Mouse (Mus musculus): ENCODE data around the gene Arl10.
"Not testable (repeated sequence)": the region's sequence is repeated elsewhere in the genome, so short reads cannot be mapped to it uniquely, and the experiment has no call there.

Gene Arl10

DNA sequence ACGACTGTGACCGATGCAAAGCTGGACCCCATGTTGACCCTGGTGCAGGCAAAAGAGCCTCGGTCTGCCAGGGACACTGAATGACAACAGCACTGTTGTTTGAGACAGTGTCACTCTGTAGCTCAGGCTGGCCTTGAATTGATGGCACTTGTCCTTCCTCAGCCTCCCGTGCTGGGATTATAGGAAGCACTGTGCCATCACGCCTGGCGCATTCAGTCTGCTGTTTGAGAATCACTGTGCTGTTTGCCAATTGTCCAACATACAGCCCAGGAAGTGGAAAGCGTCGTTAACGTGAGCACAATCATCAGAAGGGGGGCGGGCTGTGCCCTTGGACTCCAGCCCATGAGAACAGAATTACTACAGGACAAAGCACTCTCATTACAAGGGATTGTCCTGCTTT, 7.3 kb downstream of the Arl10 start:
- peak; percentile 64 for DNase-seq (ENCODE audit: low read depth, low spot score)

DNA sequence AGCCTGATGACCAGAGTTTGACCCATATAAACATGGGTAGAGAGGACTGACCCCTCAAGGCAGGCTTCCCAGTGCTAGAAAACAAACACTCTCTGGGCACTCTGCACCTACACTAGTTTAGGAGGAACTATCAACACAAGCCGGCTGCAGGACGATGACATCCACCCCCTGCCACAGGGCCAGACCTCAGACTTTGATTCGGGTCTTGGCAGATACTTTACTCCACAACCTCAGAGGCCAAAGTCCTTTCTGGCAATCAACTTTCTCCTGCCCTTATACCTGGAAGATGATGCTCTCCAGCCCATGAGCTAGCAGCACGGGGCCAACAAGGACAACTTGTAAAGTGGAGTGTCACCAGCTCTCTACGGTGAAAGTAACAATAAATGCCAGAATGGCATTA, 8.0 kb downstream of the Arl10 start:
- DNase-seq (ENCODE audit: low read depth, low spot score) = no peak

DNA sequence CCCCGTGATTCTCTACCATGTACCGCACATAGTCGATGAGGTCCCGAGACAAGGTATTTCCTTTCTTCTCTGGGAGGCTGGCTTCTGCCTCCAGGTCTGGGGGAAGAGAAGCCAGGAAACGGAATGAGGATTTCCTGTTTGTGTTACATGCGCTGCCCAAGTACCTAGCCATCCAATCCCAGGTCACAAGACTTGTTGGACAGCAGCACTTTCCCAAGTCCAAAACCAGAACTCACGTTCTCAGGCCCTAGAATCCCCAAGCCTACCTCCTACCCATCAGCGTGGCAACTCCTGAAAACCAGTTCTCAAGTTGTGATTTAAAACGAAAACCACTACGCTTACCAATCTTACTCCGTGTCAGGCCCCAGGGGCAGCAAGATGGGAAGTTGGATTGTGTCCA, 11.0 kb downstream of the Arl10 start:
- DNase-seq (ENCODE audit: low read depth, low spot score) = no peak

DNA sequence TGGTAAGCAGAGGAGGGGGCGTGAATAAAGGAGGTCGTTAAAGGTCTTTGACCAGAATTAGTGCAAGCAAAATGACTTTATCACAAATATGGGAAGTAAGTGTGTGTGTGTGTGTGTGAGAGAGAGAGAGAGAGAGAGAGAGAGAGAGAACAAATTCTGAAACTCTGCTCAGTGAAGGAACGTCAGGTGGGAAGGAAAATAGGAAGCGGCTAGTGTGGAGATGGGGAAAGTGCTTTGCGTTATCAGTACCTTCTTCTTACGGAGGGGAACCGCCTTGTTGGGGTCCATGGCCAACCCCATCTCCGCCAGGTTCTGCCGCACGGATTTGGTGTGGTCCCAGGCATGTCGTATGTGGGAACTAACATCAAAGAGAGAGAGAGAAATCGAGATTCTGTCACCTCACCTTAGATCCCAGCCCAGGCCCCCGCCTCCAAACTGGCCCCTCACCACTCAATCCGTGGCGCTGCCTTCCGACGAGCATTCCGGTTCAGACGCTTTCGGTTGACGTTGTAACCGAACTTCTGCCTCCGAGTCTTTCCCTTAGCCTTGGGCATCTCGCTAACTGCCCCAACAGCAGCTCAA, 14.7 kb downstream of the Arl10 start:
- DNase-seq (ENCODE audit: low read depth, low spot score) = no peak

DNA sequence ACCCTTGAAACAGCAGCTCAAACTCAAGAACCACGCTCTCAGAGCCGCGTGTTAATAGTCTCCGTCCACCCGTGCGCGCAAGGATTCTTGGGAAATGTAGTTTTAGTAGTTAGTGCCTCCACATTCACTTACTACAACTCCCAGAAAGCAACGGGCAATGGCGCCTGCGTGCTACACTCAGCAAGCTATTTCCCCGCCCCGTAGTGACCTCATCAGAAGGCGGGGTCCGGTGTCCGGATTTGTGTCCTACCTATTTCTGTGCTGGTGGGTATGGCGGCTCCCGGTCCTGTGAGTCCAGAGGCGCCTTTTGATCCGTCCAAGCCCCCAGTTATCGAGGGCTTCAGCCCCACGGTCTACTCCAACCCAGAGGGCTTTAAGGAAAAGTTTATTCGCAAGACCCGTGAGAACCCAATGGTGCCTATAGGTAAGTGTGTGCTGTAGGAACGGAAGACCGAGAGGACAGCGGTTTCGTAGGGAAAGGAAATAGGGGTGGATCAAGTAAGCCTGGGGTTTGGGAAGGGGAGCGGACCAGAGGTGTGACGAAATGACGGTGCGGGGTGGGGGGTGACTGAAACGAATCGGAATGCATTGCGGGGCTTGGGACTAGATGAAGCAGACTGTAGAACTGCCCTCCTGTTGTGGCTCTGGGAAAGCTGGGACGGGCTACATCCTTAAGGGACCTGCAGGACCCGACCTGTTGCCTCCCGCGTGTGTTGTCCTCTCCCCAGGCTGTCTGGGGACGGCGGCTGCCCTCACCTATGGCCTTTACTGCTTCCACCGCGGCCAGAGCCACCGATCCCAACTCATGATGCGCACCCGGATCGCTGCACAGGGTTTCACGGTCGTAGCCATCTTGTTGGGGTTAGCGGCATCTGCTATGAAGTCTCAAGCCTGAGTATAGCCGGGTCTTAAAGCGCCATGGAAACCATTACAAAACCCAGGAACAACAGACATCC, 15.5 kb downstream of the Arl10 start, which contains the start of the genes Nop16 and Higd2a:
Gene Nop16 (minus strand): TSS at position 95 of the 956 bp plus-strand sequence.
Gene Higd2a (plus strand): TSS at position 212 of the 956 bp plus-strand sequence.
- DNase-seq (ENCODE audit: low read depth, low spot score) = peak; percentile 99

DNA sequence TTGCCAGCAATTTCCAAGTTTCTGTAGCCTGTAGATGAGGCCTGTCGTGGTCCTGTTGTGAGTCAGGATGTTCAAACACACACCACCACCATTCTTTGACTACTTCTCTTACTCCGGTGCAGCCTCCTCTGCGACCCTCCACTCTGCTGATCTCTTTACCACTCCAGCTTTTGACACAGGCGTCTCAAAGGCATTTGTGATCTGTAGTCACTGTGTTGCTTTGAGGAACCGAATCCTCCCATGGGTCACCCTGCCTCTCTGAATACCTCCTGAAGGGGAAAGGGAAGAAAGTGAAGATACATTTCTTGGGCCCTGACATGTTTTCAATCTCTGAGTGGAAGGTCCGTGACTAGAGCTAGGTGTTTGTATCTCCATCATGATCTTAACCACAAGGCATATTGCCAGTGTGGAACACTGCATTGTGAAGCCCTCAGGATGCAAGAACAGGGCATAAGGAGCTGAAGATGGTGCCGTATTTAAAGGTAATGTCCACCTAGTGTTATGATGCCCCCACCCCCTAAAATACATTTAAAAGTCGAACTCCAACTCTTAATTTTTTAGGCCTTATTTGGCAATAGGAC, 17.1 kb downstream of the Arl10 start:
- DNase-seq (ENCODE audit: low read depth, low spot score) = no peak

DNA sequence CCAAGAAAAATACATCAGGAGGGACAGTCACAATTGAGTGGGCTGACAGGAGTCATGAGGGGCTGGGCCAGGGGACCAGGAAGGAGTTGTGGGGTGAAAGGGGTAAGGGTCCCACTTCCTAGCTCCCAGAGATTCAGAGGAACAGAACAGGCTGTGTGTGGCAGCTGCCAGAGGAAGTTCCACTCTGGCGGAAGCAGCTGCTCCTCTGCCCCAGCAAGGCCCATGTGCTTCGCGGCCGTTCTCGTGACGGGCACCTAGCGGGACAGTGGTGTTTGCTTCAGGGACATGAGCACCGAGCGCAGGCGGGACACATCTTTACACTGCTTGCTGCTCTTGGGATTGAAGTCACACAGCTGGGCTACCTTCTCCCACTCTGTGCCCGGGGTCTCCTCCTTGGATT, 18.8 kb downstream of the Arl10 start:
- DNase-seq (ENCODE audit: low read depth, low spot score) = no peak

DNA sequence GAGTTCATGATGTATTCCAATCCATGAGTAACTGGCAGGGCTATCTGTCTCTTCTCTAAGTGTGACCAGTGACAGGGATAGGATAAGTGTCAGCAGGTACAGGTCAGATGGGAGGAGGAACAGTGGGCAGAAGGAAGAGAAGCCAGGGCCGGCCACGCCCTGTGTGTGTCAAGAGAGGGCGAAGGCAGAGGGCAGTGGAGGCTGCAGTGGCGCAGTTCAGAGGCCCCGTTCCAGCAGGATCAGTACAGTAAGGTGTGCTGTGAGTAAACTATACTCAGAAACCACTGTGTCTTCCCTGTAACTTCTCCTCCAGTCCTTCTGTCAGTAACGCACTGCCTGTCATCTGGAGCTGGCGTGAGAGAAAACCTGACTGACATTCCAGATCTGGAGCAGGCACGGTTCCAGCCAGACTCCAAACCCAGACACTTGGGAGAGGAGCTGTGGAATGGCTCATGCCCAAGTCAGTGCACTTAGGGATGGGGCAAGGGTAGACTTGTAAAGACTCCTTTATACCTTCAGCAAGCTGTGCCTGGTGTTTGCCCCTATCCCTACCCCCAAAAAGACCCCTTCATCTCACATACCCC, 21.4 kb downstream of the Arl10 start:
- DNase-seq (ENCODE audit: low read depth, low spot score) = no peak

GRCm38 (mm10) chr13:54596870-54597269, 22.1 kb downstream of the Arl10 start:
- no peak for DNase-seq (ENCODE audit: low read depth, low spot score)

GRCm38 (mm10) chr13:54598622-54599143, 23.9 kb downstream of the Arl10 start:
- DNase-seq (ENCODE audit: low read depth, low spot score) = peak; percentile 48

GRCm38 (mm10) chr13:54602639-54603111, 27.9 kb downstream of the Arl10 start:
- DNase-seq (ENCODE audit: low read depth, low spot score) = no peak

DNA sequence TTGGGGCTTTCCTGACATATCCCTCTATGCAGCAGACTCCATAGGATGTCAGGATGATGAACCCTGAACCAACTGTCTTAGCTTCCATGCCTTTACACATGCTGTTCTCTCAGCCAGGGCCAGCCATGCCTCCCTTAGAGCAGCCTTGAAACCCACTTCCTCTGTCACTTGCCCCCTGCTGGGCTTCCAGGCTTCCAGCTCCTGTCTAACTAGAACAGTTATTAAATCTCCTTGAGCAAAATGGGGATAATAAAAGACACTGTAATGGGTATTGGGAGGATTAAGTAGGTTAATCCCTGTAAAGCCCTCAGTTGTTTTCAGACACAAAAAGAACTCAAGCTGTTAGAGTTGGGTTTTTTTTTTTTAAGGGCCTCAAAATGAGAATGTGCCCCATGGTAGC, 28.7 kb downstream of the Arl10 start:
- DNase-seq (ENCODE audit: low read depth, low spot score) = no peak

GRCm38 (mm10) chr13:54604221-54604620, 29.4 kb downstream of the Arl10 start:
- DNase-seq (ENCODE audit: low read depth, low spot score) = no peak

- no peak for DNase-seq (ENCODE audit: low read depth, low spot score)
These were observed 30.6 kb downstream of the Arl10 start for GRCm38 (mm10) chr13:54605426-54605825.

DNA sequence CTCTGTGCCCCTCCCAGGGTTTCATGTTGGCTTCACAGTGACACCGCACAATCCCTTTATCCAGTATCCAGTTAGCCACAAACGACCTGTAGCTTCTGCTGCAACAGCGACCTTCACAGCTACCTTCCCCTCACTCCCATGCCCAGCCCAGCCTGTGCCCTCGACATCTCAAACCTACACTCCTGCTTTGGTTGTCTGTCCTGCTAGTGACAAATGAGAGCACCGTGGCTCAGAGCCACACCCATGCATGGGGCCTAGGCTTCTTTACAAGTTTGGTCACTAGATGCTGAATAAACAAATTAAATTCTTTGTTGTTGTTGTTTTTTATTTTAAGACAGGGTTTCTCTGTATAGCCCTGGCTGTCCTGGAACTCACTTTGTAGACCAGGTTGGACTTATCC, 32.4 kb downstream of the Arl10 start:
- no peak for DNase-seq (ENCODE audit: low read depth, low spot score)

- DNase-seq (ENCODE audit: low read depth, low spot score) = no peak
These were observed 33.2 kb downstream of the Arl10 start for GRCm38 (mm10) chr13:54608002-54608401.

GRCm38 (mm10) chr13:54608666-54609065, 33.9 kb downstream of the Arl10 start:
- peak; percentile 83 for DNase-seq (ENCODE audit: low read depth, low spot score)

- DNase-seq (ENCODE audit: low read depth, low spot score) = peak; percentile 49
These were observed 34.5 kb downstream of the Arl10 start for GRCm38 (mm10) chr13:54609301-54609700.

GRCm38 (mm10) chr13:54610613-54610971, 35.8 kb downstream of the Arl10 start:
- DNase-seq (ENCODE audit: low read depth, low spot score) = peak; percentile 80

GRCm38 (mm10) chr13:54610972-54611754, 36.3 kb downstream of the Arl10 start, which contains the start of gene Cltb:
TSS of gene Cltb (minus strand) at chr13:54611344.
- DNase-seq (ENCODE audit: low read depth, low spot score) = peak; percentile 91

DNA sequence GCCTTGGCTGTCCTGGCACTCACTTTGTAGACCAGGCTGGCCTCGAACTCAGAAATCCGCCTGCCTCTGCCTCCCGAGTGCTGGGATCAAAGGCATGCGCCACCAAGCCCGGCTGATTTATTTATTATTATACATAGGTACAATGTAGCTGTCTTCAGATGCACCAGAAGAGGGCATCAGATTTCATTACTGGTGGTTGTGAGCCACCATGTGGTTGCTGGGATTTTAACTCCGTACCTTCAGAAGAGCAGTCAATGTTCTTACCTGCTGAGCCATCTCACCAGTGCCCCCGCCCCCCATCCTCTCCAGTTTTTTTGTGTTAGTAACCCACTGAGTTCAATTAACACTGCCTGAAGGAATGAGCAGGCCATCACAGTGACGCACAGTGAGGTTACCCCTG, 38.3 kb downstream of the Arl10 start:
- not testable (repeated sequence) for DNase-seq (ENCODE audit: low read depth, low spot score)
